Mouse (Mus musculus) liver, postnatal 0 days (tissue): ENCODE data around the gene Actr1a.

Experiments used
- CTCF ChIP-seq: sonication (generic); IDR thresholded peaks from 2 replicates; pipeline ENCODE4 v1.5.1; 2016; ENCODE audit warnings: antibody characterized with exemption, low read depth
- EP300 ChIP-seq: IDR thresholded peaks from 2 replicates; pipeline ENCODE4 v1.6.1; 2016; ENCODE audit warnings: antibody characterized with exemption, low read depth, mild to moderate bottlenecking

GRCm38 (mm10) chr19:46395109-46396009 lies at the start of gene Actr1a:
- TF ChIP-seq CTCF (no peak), EP300 (no peak)
